Mouse (Mus musculus) effector memory CD4-positive, alpha-beta T cell, adult 7 months (primary cell): ENCODE measurements around the gene A630073D07Rik. TPM values are rescaled to one million over a fixed set of nuclear protein-coding genes. Genes with fewer than 3 reads are reported as not detected.

ENCODE experiments used
- polyA plus RNA-seq: library from polyadenylated mRNA; unstranded; fragments of 100-300 nt; shearing (Covaris generic); gene quantifications from one replicate; pipeline ENCODE4 v1.2.1, GENCODE M21; 2017

Gene A630073D07Rik
- not detected for polyA plus RNA-seq

GRCm38 (mm10) chr6:132651426-132651825, at the start of gene A630073D07Rik:
A630073D07Rik (minus strand) TSS chr6:132651526.

GRCm38 (mm10) chr6:132700907-132701306, 49.6 kb upstream of the A630073D07Rik start, which contains the start of gene Tas2r121:
Tas2r121 (minus strand) TSS chr6:132701007.

GRCm38 (mm10) chr6:132656653-132657052, 5.3 kb upstream of the A630073D07Rik start, which contains the start of gene Tas2r120:
Tas2r120 (plus strand) TSS chr6:132656953.

GRCm38 (mm10) chr6:132595613-132596012, 55.7 kb downstream of the A630073D07Rik start, which contains the start of gene Prp2:
Prp2 (plus strand) TSS chr6:132595913.

Other genes with a start within 250 kb of the A630073D07Rik start
- not detected for gene Prh1, start 81.7 kb downstream of the A630073D07Rik start, polyA plus RNA-seq
- not detected for gene Prp2, start 55.6 kb downstream of the A630073D07Rik start, polyA plus RNA-seq
- not detected for gene Tas2r120, start 5.4 kb upstream of the A630073D07Rik start, polyA plus RNA-seq
- not detected for gene Tas2r121, start 49.5 kb upstream of the A630073D07Rik start, polyA plus RNA-seq
- gene Tas2r122, start 60.4 kb upstream of the A630073D07Rik start, polyA plus RNA-seq: not detected
- not detected for gene Tas2r115, start 86.5 kb upstream of the A630073D07Rik start, polyA plus RNA-seq
- gene Tas2r124, start 103.2 kb upstream of the A630073D07Rik start, polyA plus RNA-seq: not detected
- gene Tas2r102, start 110.6 kb upstream of the A630073D07Rik start, polyA plus RNA-seq: not detected
- not detected for gene Tas2r136, start 126.6 kb upstream of the A630073D07Rik start, polyA plus RNA-seq
- gene Tas2r117, start 151.3 kb upstream of the A630073D07Rik start, polyA plus RNA-seq: not detected
- not detected for gene Tas2r123, start 195.6 kb upstream of the A630073D07Rik start, polyA plus RNA-seq
- gene Tas2r116, start 203.9 kb upstream of the A630073D07Rik start, polyA plus RNA-seq: not detected
- not detected for gene Tas2r110, start 216.5 kb upstream of the A630073D07Rik start, polyA plus RNA-seq
- gene Tas2r113, start 241.5 kb upstream of the A630073D07Rik start, polyA plus RNA-seq: not detected